Mouse (Mus musculus) gonadal fat pad, adult 2 months (tissue): Measurements from ENCODE around the gene Klhdc4. TPM values are rescaled to one million over a fixed set of nuclear protein-coding genes. Genes with fewer than 3 reads are reported as not detected.

ENCODE experiments used
- DNase-seq: peaks from one replicate; pipeline ENCODE4 v3.0.0-alpha.2; 2012; ENCODE audit warnings: low read depth
- polyA plus RNA-seq: library from polyadenylated mRNA; depleted of rRNA; stranded (reverse); fragments of >200 nt; gene quantifications from 2 replicates; pipeline ENCODE4 v1.2.3, GENCODE M21; 2012

Klhdc4 gene
- polyA plus RNA-seq, 1 experiment, result 22.0 TPM

DNA sequence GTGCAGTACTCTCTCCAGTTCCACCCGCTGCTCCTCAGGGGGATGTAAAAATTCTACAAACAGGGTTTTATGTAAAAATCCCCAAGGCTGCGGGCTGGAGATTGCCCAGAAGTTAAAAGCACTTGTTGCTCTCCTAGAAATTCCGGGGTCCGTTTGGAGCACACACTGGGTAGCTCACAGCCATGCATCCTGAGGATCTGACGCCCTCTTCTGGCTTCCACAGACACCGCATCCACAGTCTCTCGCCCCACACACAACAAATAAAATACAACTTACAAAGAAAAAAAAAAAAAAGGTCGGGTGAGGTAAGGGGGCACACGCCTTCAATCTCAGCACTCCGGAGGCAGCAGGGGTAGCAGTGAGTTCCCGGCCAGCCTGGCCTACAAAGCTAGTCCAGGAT, 21.3 kb downstream of the Klhdc4 start:
- DNase-seq, result no peak

DNA sequence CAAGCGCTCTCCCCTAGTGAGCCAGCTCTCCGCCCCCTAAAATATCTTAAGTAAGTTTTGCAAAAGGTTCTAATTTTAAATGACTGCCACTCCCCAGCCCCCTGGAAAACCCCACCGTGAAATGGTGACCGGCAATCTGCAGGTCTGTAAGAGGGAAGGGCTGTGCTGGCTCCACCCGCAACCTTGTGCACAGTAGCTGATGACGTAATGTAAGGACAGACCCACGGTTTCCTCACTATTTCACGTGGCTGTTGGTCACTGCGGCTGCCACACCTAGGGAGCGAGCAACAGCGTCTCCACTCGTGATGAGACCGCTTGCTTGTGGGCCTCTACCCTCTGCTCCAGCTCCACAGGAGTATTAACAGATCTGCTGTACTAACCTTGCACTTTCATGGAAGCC, 23.2 kb downstream of the Klhdc4 start:
- no peak for DNase-seq

GRCm38 (mm10) chr8:121804829-121805228, 24.5 kb downstream of the Klhdc4 start:
- DNase-seq, result no peak

GRCm38 (mm10) chr8:121798401-121798800, 31.0 kb downstream of the Klhdc4 start:
- DNase-seq, result no peak

DNA sequence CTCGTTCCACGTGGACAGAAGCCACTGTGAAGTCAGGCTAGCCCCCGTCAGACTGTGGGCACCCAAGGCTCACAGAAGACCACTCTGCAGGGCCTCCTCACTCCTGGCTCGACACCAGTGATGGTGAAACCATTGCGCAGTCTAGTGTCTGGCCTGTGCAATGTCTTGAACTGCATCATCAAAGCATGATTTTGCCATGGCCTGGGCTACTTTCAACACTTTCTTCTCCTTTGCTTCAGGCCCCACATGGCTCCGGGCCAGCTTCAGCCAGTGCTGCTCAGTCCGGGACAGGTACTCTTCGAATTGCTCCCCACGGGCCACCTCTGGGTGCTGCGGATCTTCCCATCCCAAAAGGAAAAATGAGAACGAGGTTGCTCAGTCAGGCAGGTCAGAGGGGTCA, 33.0 kb downstream of the Klhdc4 start:
- DNase-seq, result no peak

DNA sequence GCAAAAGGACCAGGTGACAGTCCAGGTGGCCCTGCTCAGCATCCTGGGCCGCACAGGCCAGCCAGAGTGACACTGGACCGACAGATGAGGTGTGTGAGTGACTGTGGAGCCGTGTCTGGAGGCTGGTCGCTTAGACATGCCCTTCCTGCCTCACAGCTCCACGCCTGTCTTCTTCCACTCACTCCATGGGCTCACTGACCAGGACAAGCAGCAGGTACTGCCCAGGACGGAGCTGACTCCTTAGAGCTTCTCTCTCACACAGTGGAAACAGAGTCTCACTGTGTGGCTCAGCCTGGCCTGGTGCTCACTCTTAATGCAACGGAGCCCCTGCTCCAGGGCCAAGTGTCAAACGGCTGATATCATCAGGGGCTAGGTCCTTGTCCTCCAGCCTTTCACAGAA, 33.9 kb downstream of the Klhdc4 start:
- no peak for DNase-seq

DNA sequence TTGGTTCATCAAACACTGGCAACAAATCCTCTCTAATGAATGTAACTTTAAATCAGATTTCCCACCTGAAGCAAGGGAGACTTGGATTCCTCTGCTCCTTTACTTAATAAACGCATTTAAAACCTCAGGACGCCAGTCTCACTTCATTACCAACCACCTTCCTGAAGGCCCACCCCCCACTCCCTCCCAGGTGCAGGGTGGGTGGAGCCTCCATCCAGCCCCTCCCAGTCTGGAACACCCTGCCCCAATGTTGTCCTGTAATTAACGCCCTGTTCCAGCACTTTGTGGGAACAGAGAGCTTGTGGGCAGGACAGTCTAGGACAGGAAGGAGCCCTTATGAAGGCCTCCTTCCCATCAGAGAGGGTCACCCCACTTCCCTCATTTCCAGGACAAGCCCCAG, 35.2 kb downstream of the Klhdc4 start:
- no peak for DNase-seq

DNA sequence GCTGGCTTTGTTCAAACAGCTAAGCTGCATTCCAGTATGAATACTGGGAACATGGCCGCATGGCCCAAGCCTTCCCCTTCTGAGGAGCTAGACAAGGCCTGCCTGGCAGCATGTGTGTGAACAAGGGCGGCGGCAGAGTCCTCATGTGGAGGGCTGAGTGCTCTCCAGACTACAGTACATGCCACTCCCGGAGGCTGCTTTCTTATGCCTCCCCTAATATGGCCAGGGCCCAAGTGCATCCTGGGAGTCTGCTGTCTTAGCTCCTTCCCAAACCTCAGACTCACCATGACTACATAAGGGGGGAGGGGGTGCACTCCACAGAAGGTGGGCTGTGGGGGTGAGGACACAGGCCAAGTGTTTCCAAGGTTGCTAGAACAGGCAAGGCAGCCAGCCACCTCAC, 36.7 kb downstream of the Klhdc4 start:
- DNase-seq, result no peak

- DNase-seq, result no peak
These were observed 37.2 kb downstream of the Klhdc4 start for GRCm38 (mm10) chr8:121792159-121792558.

GRCm38 (mm10) chr8:121788786-121789185, 40.6 kb downstream of the Klhdc4 start:
- no peak for DNase-seq

DNA sequence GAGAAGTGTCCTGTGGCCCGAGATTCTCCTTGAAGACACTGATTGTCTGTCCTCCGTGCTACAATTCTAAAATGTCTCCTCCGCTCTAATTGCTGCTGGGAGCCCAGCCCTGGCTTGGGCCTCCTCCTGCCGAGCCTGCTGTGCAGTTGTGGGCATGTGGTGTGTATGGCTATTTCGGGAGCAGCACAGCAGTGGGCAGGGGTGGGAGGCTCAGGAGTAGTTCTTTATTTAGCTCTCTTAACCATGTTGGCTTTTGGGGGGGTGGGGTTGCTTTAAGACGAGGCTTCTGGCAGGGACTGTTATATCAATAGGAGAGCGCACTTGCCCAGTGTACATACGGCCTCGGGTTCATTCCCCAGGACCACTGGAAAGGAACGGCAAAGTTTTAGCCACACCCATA, 42.8 kb downstream of the Klhdc4 start:
- DNase-seq, result no peak

- DNase-seq, result no peak
These were observed 46.9 kb downstream of the Klhdc4 start for GRCm38 (mm10) chr8:121782493-121782892.

- DNase-seq, result no peak
These were observed 55.5 kb downstream of the Klhdc4 start for GRCm38 (mm10) chr8:121773876-121774275.

GRCm38 (mm10) chr8:121770845-121771752, 58.3 kb downstream of the Klhdc4 start:
- no peak for DNase-seq

DNA sequence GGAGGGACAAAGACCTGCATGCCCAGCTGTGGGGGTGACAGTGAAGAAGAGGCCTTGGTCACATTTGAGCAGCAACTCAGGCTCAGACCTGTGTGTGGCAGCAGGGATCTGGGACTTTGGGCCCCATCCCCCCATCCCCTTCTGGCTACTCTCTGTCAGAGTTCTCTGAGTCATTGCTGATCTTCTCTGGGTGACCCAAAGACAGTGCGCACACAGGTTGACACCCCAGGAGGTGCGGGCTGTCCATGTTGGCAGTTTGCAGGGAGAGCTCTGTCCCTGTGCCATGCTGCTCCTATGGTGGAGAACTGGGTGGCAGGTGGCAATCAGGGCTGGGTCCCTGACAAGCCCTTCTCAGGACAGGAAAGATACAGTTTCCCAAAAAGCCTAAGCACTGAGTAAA, 59.7 kb downstream of the Klhdc4 start:
- no peak for DNase-seq

GRCm38 (mm10) chr8:121769095-121769494, 60.3 kb downstream of the Klhdc4 start:
- no peak for DNase-seq

DNA sequence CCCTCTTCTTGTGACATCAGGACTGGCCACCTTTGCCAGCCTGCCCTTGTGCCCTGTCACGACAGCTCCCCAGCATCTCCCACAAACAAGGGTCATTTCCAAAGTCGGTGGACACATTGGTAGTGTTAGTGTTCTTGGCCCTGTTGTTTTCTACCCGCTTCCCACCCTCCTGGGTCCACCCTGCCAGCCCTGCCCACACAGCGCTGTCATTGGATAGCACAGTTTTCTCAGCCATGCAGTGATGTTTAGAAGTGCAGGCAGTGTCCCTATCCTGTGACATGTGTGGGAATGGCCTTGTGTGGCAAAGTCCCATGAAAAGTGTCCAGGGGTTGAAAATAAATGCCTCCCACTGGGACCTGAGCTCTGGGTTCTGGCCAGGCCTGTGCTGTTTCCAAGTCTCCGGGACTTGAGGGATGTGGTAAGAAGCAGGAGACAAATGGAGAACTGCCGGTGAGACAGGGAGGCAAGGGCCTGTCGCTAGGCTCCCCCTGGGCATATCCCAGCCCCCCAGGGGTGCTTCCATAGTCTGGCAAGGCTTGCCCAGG, 63.7 kb downstream of the Klhdc4 start:
- no peak for DNase-seq

GRCm38 (mm10) chr8:121763700-121764013, 65.7 kb downstream of the Klhdc4 start:
- DNase-seq, result no peak

GRCm38 (mm10) chr8:121762999-121763699, 66.2 kb downstream of the Klhdc4 start:
- DNase-seq, result no peak

DNA sequence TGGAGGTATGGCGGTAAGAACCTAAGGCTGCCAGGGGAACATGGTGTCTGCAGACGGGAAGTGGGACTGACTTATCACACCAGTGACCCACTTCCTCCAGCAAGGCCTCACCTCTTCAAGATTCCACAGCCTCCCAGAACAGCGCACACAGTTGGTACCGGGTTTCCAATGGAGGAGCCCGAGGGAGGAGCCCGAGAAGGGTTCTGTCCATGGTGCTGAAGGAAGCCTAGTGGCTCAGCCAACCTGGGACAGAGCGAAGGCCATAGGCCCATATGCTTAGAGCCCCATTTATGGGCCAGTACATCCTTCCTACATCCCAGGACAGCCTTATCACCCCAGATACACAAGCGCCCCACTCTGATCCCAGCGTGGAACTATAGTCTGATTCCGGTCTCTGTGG, 67.9 kb downstream of the Klhdc4 start:
- no peak for DNase-seq

GRCm38 (mm10) chr8:121760484-121760883, 68.9 kb downstream of the Klhdc4 start:
- DNase-seq, result no peak

GRCm38 (mm10) chr8:121758470-121758869, 70.9 kb downstream of the Klhdc4 start:
- no peak for DNase-seq

DNA sequence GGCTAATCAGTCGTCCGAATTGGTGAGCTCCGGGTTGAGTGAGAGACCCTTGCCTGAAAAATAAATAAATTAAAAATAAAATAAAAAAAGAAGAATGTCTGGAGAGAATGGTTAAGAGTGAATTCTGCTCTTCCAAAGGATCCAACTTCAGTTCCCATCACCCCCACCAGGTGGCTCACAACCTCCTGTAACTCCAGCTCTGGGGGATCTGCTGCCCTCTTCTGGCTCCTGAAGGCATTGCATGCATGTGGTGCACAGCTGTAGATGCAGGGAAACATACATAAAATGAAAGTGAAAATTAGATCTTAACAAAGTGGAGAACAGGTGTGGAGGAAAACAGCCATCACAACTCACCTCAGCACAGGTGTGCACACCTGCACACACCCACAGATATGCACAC, 78.0 kb downstream of the Klhdc4 start:
- DNase-seq, result no peak
